Mouse (Mus musculus): ENCODE data around the gene Rgs7. TPM values are rescaled to one million over a fixed set of nuclear protein-coding genes. Genes with fewer than 3 reads are reported as not detected.

Rgs7 gene
- polyA plus RNA-seq, 1 experiment: 90.9 TPM

GRCm38 (mm10) chr1:175143051-175143450, 349.2 kb downstream of the Rgs7 start:
- Histone ChIP-seq H3K4me1 (ENCODE audit: control insufficient read depth, insufficient read depth, low read length) (no peaks in the 10 kb centered on the region; the same call in 1 of the 2 replicates), H3K4me3 (ENCODE audit: insufficient read depth, low read length) (no peak overlapping the region), H3K27ac (ENCODE audit: insufficient read depth, low read length) (no peak overlapping the region)
- TF ChIP-seq CTCF (IDR thresholded peaks at IDR 0.05; ENCODE audit: extremely low read depth, insufficient read depth, low read length): no peak
- TF ChIP-seq POLR2A (IDR thresholded peaks at IDR 0.05; ENCODE audit: extremely low read depth, insufficient read depth, low read length): no peak

- Histone ChIP-seq H3K27ac (ENCODE audit: insufficient read depth, low read length) (no peak overlapping the region), H3K4me3 (ENCODE audit: insufficient read depth, low read length) (no peak overlapping the region), H3K4me1 (ENCODE audit: control insufficient read depth, insufficient read depth, low read length) (peaks cover 4% of the 10 kb centered on the region)
- TF ChIP-seq CTCF (IDR thresholded peaks at IDR 0.05; ENCODE audit: extremely low read depth, insufficient read depth, low read length) (no peak), POLR2A (IDR thresholded peaks at IDR 0.05; ENCODE audit: extremely low read depth, insufficient read depth, low read length) (no peak)
Measured at GRCm38 (mm10) chr1:175128525-175128924, 363.8 kb downstream of the Rgs7 start.

- Histone ChIP-seq H3K27ac (ENCODE audit: insufficient read depth, low read length) (no peak overlapping the region), H3K4me3 (ENCODE audit: insufficient read depth, low read length) (no peak overlapping the region), H3K4me1 (ENCODE audit: control insufficient read depth, insufficient read depth, low read length) (peaks cover 6% of the 10 kb centered on the region)
- TF ChIP-seq POLR2A (IDR thresholded peaks at IDR 0.05; ENCODE audit: extremely low read depth, insufficient read depth, low read length) (no peak), CTCF (IDR thresholded peaks at IDR 0.05; ENCODE audit: extremely low read depth, insufficient read depth, low read length) (no peak)
Measured at GRCm38 (mm10) chr1:175124416-175124815, 367.9 kb downstream of the Rgs7 start.

- peaks cover 2% of the 10 kb centered on the region; the same call in 1 of the 2 replicates for H3K4me1 ChIP-seq (ENCODE audit: control insufficient read depth, insufficient read depth, low read length)
- no peak for TF ChIP-seq POLR2A (IDR thresholded peaks at IDR 0.05; ENCODE audit: extremely low read depth, insufficient read depth, low read length)
- peak; percentile 6; the same call in 1 of the 2 replicates for TF ChIP-seq CTCF (IDR thresholded peaks at IDR 0.05; ENCODE audit: extremely low read depth, insufficient read depth, low read length)
- H3K4me3 ChIP-seq (ENCODE audit: insufficient read depth, low read length): no peak overlapping the region
- no peak overlapping the region for H3K27ac ChIP-seq (ENCODE audit: insufficient read depth, low read length)
Measured at GRCm38 (mm10) chr1:175118904-175119555, 373.3 kb downstream of the Rgs7 start.

GRCm38 (mm10) chr1:175108270-175108860, 383.9 kb downstream of the Rgs7 start:
- Histone ChIP-seq H3K4me3 (ENCODE audit: insufficient read depth, low read length) (no peak overlapping the region), H3K4me1 (ENCODE audit: control insufficient read depth, insufficient read depth, low read length) (no peaks in the 10 kb centered on the region; the same call in 1 of the 2 replicates), H3K27ac (ENCODE audit: insufficient read depth, low read length) (peak overlapping the region; percentile 90; the same call in 1 of the 2 replicates)
- TF ChIP-seq CTCF (IDR thresholded peaks at IDR 0.05; ENCODE audit: extremely low read depth, insufficient read depth, low read length) (no peak), POLR2A (IDR thresholded peaks at IDR 0.05; ENCODE audit: extremely low read depth, insufficient read depth, low read length) (no peak)

DNA sequence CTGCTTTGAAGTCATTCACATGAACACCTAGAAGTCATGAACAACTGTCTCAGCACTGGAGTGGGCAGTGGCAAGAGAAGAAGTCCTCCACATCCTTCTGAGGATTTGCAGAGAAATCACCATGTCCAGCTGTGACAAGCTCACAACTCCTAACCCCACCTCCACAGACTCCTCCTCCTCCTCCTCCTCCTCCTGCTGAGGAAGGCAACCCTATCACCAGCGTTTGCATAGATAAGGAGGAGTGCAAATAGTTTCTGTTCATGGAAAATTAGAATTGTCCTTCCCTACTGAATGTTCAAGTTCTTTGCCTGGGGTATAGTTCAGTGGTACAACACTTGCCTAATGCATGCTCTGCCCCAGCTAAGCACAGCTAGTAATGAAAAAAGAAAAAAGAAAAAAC, 386.0 kb downstream of the Rgs7 start:
- H3K27ac ChIP-seq (ENCODE audit: insufficient read depth, low read length): no peak overlapping the region
- TF ChIP-seq CTCF (IDR thresholded peaks at IDR 0.05; ENCODE audit: extremely low read depth, insufficient read depth, low read length): no peak
- TF ChIP-seq POLR2A (IDR thresholded peaks at IDR 0.05; ENCODE audit: extremely low read depth, insufficient read depth, low read length): no peak
- H3K4me3 ChIP-seq (ENCODE audit: insufficient read depth, low read length): no peak overlapping the region
- no peaks in the 10 kb centered on the region; the same call in 1 of the 2 replicates for H3K4me1 ChIP-seq (ENCODE audit: control insufficient read depth, insufficient read depth, low read length)

DNA sequence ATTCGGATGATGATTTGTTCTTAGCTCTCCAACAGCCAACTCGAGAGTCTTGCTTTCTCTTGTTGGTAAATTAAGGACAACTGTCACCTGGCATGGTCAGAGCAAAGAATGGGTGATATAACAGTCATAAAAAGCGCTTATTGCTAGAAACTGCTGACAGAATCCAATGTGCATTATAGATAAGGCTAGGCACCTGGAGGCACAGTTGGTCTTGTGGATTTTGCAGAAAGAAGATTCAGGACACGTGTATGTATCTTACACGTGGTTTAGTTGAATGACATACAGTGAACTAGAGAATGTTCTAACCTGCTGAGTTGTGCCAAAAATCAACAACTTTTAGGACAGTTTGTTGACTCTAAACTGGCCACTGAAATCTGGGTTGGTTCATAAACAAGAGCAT, 386.9 kb downstream of the Rgs7 start:
- TF ChIP-seq POLR2A (IDR thresholded peaks at IDR 0.05; ENCODE audit: extremely low read depth, insufficient read depth, low read length) (no peak), CTCF (IDR thresholded peaks at IDR 0.05; ENCODE audit: extremely low read depth, insufficient read depth, low read length) (no peak)
- H3K4me1 ChIP-seq (ENCODE audit: control insufficient read depth, insufficient read depth, low read length): no peaks in the 10 kb centered on the region; the same call in 1 of the 2 replicates
- H3K4me3 ChIP-seq (ENCODE audit: insufficient read depth, low read length): no peak overlapping the region
- H3K27ac ChIP-seq (ENCODE audit: insufficient read depth, low read length): no peak overlapping the region

DNA sequence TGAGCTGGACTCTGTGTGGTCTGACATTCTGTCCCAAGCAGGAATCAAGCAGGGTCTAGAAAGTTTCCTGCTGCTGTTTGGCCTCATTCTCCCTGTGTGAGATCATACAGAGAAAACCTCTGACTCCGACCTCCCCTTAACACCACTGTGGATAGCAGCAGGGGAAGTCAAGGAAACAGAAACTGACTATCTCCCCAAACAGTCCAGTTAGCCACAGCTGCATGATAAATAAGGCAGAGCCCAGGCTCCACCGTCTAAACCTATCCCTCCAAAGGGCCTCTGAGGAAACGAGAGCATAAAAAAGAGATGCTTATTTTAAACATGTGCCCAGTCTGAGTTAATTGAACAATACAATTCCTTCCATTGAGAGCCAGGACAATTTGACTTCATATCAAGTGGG, 395.3 kb downstream of the Rgs7 start:
- no peak overlapping the region for H3K4me3 ChIP-seq (ENCODE audit: insufficient read depth, low read length)
- TF ChIP-seq POLR2A (IDR thresholded peaks at IDR 0.05; ENCODE audit: extremely low read depth, insufficient read depth, low read length): no peak
- TF ChIP-seq CTCF (IDR thresholded peaks at IDR 0.05; ENCODE audit: extremely low read depth, insufficient read depth, low read length): no peak
- H3K4me1 ChIP-seq (ENCODE audit: control insufficient read depth, insufficient read depth, low read length): no peaks in the 10 kb centered on the region
- H3K27ac ChIP-seq (ENCODE audit: insufficient read depth, low read length): no peak overlapping the region

DNA sequence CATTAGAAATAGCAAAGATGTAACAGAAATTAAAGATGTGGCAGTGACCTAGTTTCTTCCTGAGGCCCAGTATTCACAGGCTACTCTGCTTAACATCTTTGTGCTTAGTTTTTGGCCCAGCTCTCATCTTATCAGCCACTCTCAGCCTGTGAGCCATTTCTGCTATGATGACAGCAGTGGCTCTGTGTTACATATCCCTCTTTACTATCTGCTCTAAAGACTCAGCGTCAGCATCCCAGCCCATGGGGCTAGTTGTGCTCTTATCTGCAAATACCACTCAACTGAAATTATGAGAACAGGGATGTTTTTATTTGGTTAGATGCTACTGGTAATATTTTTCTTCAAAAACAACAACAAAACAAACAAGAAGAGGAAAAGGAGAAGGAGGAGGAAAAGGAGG, 410.2 kb downstream of the Rgs7 start:
- H3K4me1 ChIP-seq (ENCODE audit: control insufficient read depth, insufficient read depth, low read length): no peaks in the 10 kb centered on the region; the same call in 1 of the 2 replicates
- TF ChIP-seq POLR2A (IDR thresholded peaks at IDR 0.05; ENCODE audit: extremely low read depth, insufficient read depth, low read length) (no peak), CTCF (IDR thresholded peaks at IDR 0.05; ENCODE audit: extremely low read depth, insufficient read depth, low read length) (no peak)
- H3K4me3 ChIP-seq (ENCODE audit: insufficient read depth, low read length): no peak overlapping the region
- H3K27ac ChIP-seq (ENCODE audit: insufficient read depth, low read length): no peak overlapping the region

All from cortical plate, adult 2 months (tissue).